Mouse (Mus musculus) heart, embryonic 14.5 days (tissue): ENCODE measurements at regions not wholly inside any gene's neighbourhood (a gene's known extent, or its start where the extent isn't known, plus 50 kb on each side); places are given as distances from the start of the nearest gene placed in this dataset.

Experiments used
- ATAC-seq: fragments of 200-750 bp; cut with Nextera tagmentation; 2 replicates; pipeline ENCODE4 v1.8.0; 2017; ENCODE audit warnings: low read depth, moderate TSS enrichment; ENCODE audit not compliant: insufficient number of reproducible peaks, insufficient read depth, low FRiP score
- H3K27ac ChIP-seq, 2 experiments: fragments of 200-500 bp in 1 of 2; fragments of 300-500 bp in 1 of 2; sonication (generic) in 1 of 2; replicated peaks in 1 of 2; 2 replicates each; pipeline ENCODE4 v1.5.1; 2012 to 2014; ENCODE audit warnings: low read depth in 2 of 2, low read length in 2 of 2, control low read depth in 1 of 2, mild to moderate bottlenecking in 1 of 2, mixed read lengths in 1 of 2; ENCODE audit not compliant: control insufficient read depth in 1 of 2, insufficient read depth in 1 of 2
- H3K27me3 ChIP-seq: fragments of 300-500 bp; sonication (generic); 2 replicates; pipeline ENCODE4 v1.6.1; 2014; ENCODE audit warnings: mild to moderate bottlenecking, low read length, control low read depth; ENCODE audit not compliant: control insufficient read depth, insufficient read depth
- H3K36me3 ChIP-seq: fragments of 300-500 bp; sonication (generic); 2 replicates; pipeline ENCODE4 v1.6.1; 2014; ENCODE audit warnings: mild to moderate bottlenecking, control low read depth, low read length, mixed read lengths; ENCODE audit not compliant: control insufficient read depth, insufficient read depth
- H3K4me1 ChIP-seq, 2 experiments: fragments of 200-500 bp in 1 of 2; fragments of 300-500 bp in 1 of 2; sonication (generic) in 1 of 2; 2 replicates each; pipeline ENCODE4 v1.6.1; 2012 to 2014; ENCODE audit warnings: low read length in 2 of 2, control low read depth in 1 of 2, mixed read lengths in 1 of 2; ENCODE audit not compliant: control insufficient read depth in 2 of 2, insufficient read depth in 2 of 2
- H3K4me2 ChIP-seq: fragments of 300-500 bp; sonication (generic); 2 replicates; pipeline ENCODE4 v1.6.1; 2014; ENCODE audit warnings: mild to moderate bottlenecking, low read length
- H3K4me3 ChIP-seq, 2 experiments: fragments of 200-500 bp in 1 of 2; fragments of 300-500 bp in 1 of 2; sonication (generic) in 1 of 2; 2 replicates each; pipeline ENCODE4 v1.5.1; 2012 to 2014; ENCODE audit warnings: low read length in 2 of 2, mild to moderate bottlenecking in 2 of 2, control low read depth in 1 of 2, low read depth in 1 of 2, moderate library complexity in 1 of 2; ENCODE audit not compliant: control insufficient read depth in 1 of 2, insufficient read depth in 1 of 2
- H3K9ac ChIP-seq: fragments of 300-500 bp; sonication (generic); 2 replicates; pipeline ENCODE4 v1.6.1; 2014; ENCODE audit warnings: mild to moderate bottlenecking, low read length
- H3K9me3 ChIP-seq: fragments of 300-500 bp; sonication (generic); 2 replicates; pipeline ENCODE4 v1.6.1; 2016; ENCODE audit warnings: low read length, control low read depth; ENCODE audit not compliant: control insufficient read depth
- WGBS: fragments of 180-500 bp; shearing (Covaris S2); extraction: QIAGEN DNeasy Blood & Tissue Kit; methylation state at CpG from one replicate; pipeline ENCODE4 v1.1.7; 2014; 5-methylcytosine and 5-hydroxymethylcytosine counted together

GRCm38 (mm10) chr2:45850018-45850605 is 732.9 kb upstream of the Zeb2 start:
- Histone ChIP-seq H3K4me1 (no peaks in the 10 kb centered on the region), H3K9ac (no peak overlapping the region), H3K4me3 (no peak overlapping the region), H3K36me3 (no peaks in the 10 kb centered on the region), H3K4me2 (no peak overlapping the region), H3K27me3 (no peaks in the 10 kb centered on the region), H3K9me3 (no peaks in the 10 kb centered on the region), H3K27ac (no peak overlapping the region)
- no peak for ATAC-seq
- WGBS: 89% methylated on average over 6 of the region's 6 CpGs

DNA sequence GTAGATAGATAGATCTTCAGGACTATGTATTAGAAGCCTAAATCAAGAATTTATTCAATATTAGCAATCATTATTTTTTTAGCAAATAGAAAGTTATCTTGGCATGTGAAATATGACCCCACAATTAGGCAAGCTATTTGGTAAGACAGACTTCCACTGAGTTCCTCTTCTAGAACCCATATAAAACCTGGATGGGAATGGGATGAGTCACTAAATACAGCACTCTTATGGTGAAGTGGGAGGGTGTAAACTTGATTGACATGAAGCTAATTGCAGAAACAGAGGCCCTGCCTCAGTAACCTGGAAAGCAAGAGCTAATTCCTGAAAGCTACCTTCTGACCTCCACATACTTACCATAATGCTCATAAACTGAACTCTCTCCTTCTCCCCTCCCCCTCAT is 723.2 kb upstream of the Zeb2 start:
- Histone ChIP-seq H3K4me3 (no peak overlapping the region), H3K4me1 (no peaks in the 10 kb centered on the region), H3K4me2 (no peak overlapping the region), H3K9ac (no peak overlapping the region), H3K27me3 (no peaks in the 10 kb centered on the region), H3K27ac (no peak overlapping the region), H3K36me3 (no peaks in the 10 kb centered on the region), H3K9me3 (no peaks in the 10 kb centered on the region)
- ATAC-seq: no peak

GRCm38 (mm10) chr2:45836546-45837221 is 719.5 kb upstream of the Zeb2 start:
- WGBS: 77% methylated on average over 6 of the region's 6 CpGs

GRCm38 (mm10) chr2:45817945-45818719 is 700.9 kb upstream of the Zeb2 start:
- Histone ChIP-seq H3K27ac (no peak overlapping the region; a peak in 2 of 4 replicates), H3K36me3 (no peaks in the 10 kb centered on the region), H3K4me3 (no peak overlapping the region), H3K4me1 (peaks cover 0 to 9% of the 10 kb centered on the region in 2 experiments; a peak in 2 of 4 replicates), H3K4me2 (no peak overlapping the region), H3K9ac (no peak overlapping the region), H3K27me3 (no peaks in the 10 kb centered on the region), H3K9me3 (no peaks in the 10 kb centered on the region)
- WGBS: 32% methylated on average over 8 of the region's 8 CpGs
- ATAC-seq: no peak

More at GRCm38 (mm10) chr2:45836546-45837221, 719.5 kb upstream of the Zeb2 start:
- Histone ChIP-seq H3K36me3 (no peaks in the 10 kb centered on the region), H3K27me3 (no peaks in the 10 kb centered on the region), H3K4me1 (no peaks in the 10 kb centered on the region), H3K4me2 (no peak overlapping the region), H3K27ac (no peak overlapping the region), H3K9me3 (no peaks in the 10 kb centered on the region), H3K4me3 (no peak overlapping the region), H3K9ac (no peak overlapping the region)
- no peak for ATAC-seq

- H3K4me1 ChIP-seq: peaks cover 0 to 9% of the 10 kb centered on the region in 2 experiments; a peak in 2 of 4 replicates
- H3K9me3 ChIP-seq: no peaks in the 10 kb centered on the region
- no peak overlapping the region for H3K9ac ChIP-seq
- ATAC-seq: no peak
- H3K36me3 ChIP-seq: no peaks in the 10 kb centered on the region
- no peak overlapping the region for H3K4me2 ChIP-seq
- H3K4me3 ChIP-seq: no peak overlapping the region
- H3K27ac ChIP-seq: no peak overlapping the region
- 85% methylated on average over 4 of the region's 4 CpGs for WGBS
- H3K27me3 ChIP-seq: no peaks in the 10 kb centered on the region
Measured at GRCm38 (mm10) chr2:45814741-45815140, 697.5 kb upstream of the Zeb2 start.

DNA sequence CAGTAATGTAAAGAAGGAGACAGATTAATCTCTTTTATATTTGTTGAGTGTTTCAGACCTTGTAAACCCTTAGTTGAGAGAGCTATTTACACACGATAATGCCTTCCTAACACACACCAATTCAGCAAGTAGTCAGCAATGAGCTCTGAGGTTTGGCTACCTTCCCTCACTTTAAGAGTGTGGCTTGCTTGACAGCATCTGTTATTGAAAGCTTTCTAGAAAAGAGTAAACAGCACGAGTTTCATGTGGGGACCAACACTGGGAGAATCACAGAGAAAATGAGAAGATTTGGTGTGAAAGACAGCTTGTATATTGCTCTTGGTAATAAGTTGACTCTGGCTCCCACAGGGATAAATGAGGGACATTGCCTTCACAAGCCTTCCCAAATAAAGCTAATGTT is 688.1 kb upstream of the Zeb2 start:
- no peaks in the 10 kb centered on the region for H3K4me1 ChIP-seq

GRCm38 (mm10) chr2:45800131-45800530 is 682.9 kb upstream of the Zeb2 start:
- no peaks in the 10 kb centered on the region for H3K4me1 ChIP-seq
- H3K9ac ChIP-seq: no peak overlapping the region
- no peaks in the 10 kb centered on the region for H3K27me3 ChIP-seq
- no peaks in the 10 kb centered on the region for H3K9me3 ChIP-seq
- H3K36me3 ChIP-seq: no peaks in the 10 kb centered on the region
- H3K27ac ChIP-seq: no peak overlapping the region
- no peak overlapping the region for H3K4me3 ChIP-seq
- H3K4me2 ChIP-seq: no peak overlapping the region
- no peak for ATAC-seq
- 62% methylated on average over 2 of the region's 2 CpGs for WGBS

More for the DNA sequence above, 688.1 kb upstream of the Zeb2 start:
- no peak overlapping the region for H3K4me3 ChIP-seq
- ATAC-seq: no peak
- no peaks in the 10 kb centered on the region for H3K27me3 ChIP-seq
- no peak overlapping the region for H3K27ac ChIP-seq
- no peak overlapping the region for H3K4me2 ChIP-seq
- H3K9ac ChIP-seq: no peak overlapping the region
- no peaks in the 10 kb centered on the region for H3K9me3 ChIP-seq
- WGBS: 56% methylated on average over 2 of the region's 2 CpGs
- no peaks in the 10 kb centered on the region for H3K36me3 ChIP-seq
